Mouse (Mus musculus) limb, embryonic 10.5 days (tissue): ENCODE results near the gene Cp. TPM values are rescaled to one million over a fixed set of nuclear protein-coding genes. Genes with fewer than 3 reads are reported as not detected.
"Not testable (repeated sequence)": the region's sequence is repeated elsewhere in the genome, so short reads cannot be mapped to it uniquely, and the experiment has no call there.

Experiments used
- DNase-seq: peaks from one replicate; pipeline ENCODE4 v3.0.0-alpha.2; 2017; ENCODE audit warnings: low spot score
- H3K27ac ChIP-seq: fragments of 300-500 bp; sonication (generic); 2 replicates; pipeline ENCODE4 v1.5.1; 2016; ENCODE audit warnings: mild to moderate bottlenecking
- H3K27me3 ChIP-seq: fragments of 300-500 bp; sonication (generic); 2 replicates; pipeline ENCODE4 v1.6.1; 2016; ENCODE audit warnings: low read depth, mild to moderate bottlenecking; ENCODE audit not compliant: poor library complexity, severe bottlenecking
- H3K36me3 ChIP-seq: fragments of 300-500 bp; sonication (generic); 2 replicates; pipeline ENCODE4 v1.6.1; 2016; ENCODE audit warnings: mild to moderate bottlenecking, moderate library complexity
- H3K4me1 ChIP-seq: fragments of 300-500 bp; sonication (generic); 2 replicates; pipeline ENCODE4 v1.6.1; 2016
- H3K4me3 ChIP-seq: fragments of 300-500 bp; sonication (generic); 2 replicates; pipeline ENCODE4 v1.5.1; 2016; ENCODE audit warnings: mild to moderate bottlenecking, moderate library complexity
- H3K9me3 ChIP-seq: fragments of 300-500 bp; sonication (generic); replicated peaks from 2 replicates; pipeline ENCODE4 v1.6.1; 2016; ENCODE audit warnings: mild to moderate bottlenecking
- WGBS: fragments of 180-500 bp; shearing (Covaris S2); methylation state at CpG from one replicate; pipeline ENCODE4 v1.1.7; 2016; 5-methylcytosine and 5-hydroxymethylcytosine counted together
- polyA plus RNA-seq: library from polyadenylated mRNA; unstranded; fragments of >200 nt; fragmentation: Nextera tagmentation; extraction: Ambion mirVana; gene quantifications from 2 replicates; pipeline ENCODE4 v1.2.1, GENCODE M21; 2016

The Cp gene
- polyA plus RNA-seq, 1 experiment from 2014 or later = 0.13 TPM

GRCm38 (mm10) chr3:20010905-20011304 lies 54.1 kb downstream of the Cp start:
- H3K27ac ChIP-seq = peak overlapping the region; percentile 63; the same call in 1 of the 2 replicates

GRCm38 (mm10) chr3:20014454-20014853 lies 57.6 kb downstream of the Cp start:
- no peak overlapping the region for H3K4me3 ChIP-seq
- DNase-seq = no peak
- H3K27ac ChIP-seq = no peak overlapping the region
- H3K9me3 ChIP-seq = no peaks in the 10 kb centered on the region
- H3K27me3 ChIP-seq = no peaks in the 10 kb centered on the region
- 95% methylated on average over 2 of the region's 2 CpGs for WGBS
- peaks cover 32% of the 10 kb centered on the region for H3K36me3 ChIP-seq
- peaks cover 9% of the 10 kb centered on the region for H3K4me1 ChIP-seq

More at GRCm38 (mm10) chr3:20010905-20011304, 54.1 kb downstream of the Cp start:
- H3K9me3 ChIP-seq, H3K27me3 ChIP-seq, DNase-seq, H3K4me3 ChIP-seq, H3K4me1 ChIP-seq: not testable (repeated sequence)
- H3K36me3 ChIP-seq = peaks cover 19% of the 10 kb centered on the region
- WGBS = 85% methylated on average over 7 of the region's 7 CpGs

- Histone ChIP-seq H3K27me3 (no peaks in the 10 kb centered on the region), H3K27ac (no peak overlapping the region), H3K4me1 (no peaks in the 10 kb centered on the region), H3K36me3 (peaks cover 38% of the 10 kb centered on the region), H3K4me3 (no peak overlapping the region), H3K9me3 (no peaks in the 10 kb centered on the region)
- DNase-seq = no peak
- 93% methylated on average over 8 of the region's 8 CpGs for WGBS
These were observed 61.2 kb downstream of the Cp start for GRCm38 (mm10) chr3:20018076-20018475.

GRCm38 (mm10) chr3:20023832-20024231 lies 67.0 kb downstream of the Cp start:
- H3K27ac ChIP-seq = no peak overlapping the region
- DNase-seq = no peak
- H3K27me3 ChIP-seq = no peaks in the 10 kb centered on the region
- no peak overlapping the region for H3K4me3 ChIP-seq
- 71% methylated on average over 1 of the region's 1 CpGs for WGBS
- H3K9me3 ChIP-seq = no peaks in the 10 kb centered on the region
- peaks cover 39% of the 10 kb centered on the region for H3K36me3 ChIP-seq
- H3K4me1 ChIP-seq = no peaks in the 10 kb centered on the region

- Histone ChIP-seq H3K27ac (no peak overlapping the region), H3K4me1 (no peaks in the 10 kb centered on the region), H3K36me3 (peaks cover 35% of the 10 kb centered on the region), H3K27me3 (no peaks in the 10 kb centered on the region), H3K4me3 (no peak overlapping the region), H3K9me3 (no peaks in the 10 kb centered on the region)
- no peak for DNase-seq
These were observed 69.6 kb downstream of the Cp start for GRCm38 (mm10) chr3:20026481-20026880.

GRCm38 (mm10) chr3:20026996-20027689 lies 70.3 kb downstream of the Cp start:
- Histone ChIP-seq H3K4me3 (no peak overlapping the region), H3K27ac (no peak overlapping the region), H3K4me1 (no peaks in the 10 kb centered on the region), H3K36me3 (peaks cover 33% of the 10 kb centered on the region), H3K9me3 (no peaks in the 10 kb centered on the region), H3K27me3 (no peaks in the 10 kb centered on the region)
- no peak for DNase-seq
- WGBS = 92% methylated on average over 8 of the region's 8 CpGs

GRCm38 (mm10) chr3:20027788-20028187 lies 70.9 kb downstream of the Cp start:
- no peak overlapping the region for H3K4me3 ChIP-seq
- 86% methylated on average over 5 of the region's 5 CpGs for WGBS
- no peak for DNase-seq
- no peak overlapping the region for H3K27ac ChIP-seq
- H3K9me3 ChIP-seq = no peaks in the 10 kb centered on the region
- no peaks in the 10 kb centered on the region for H3K27me3 ChIP-seq
- peaks cover 27% of the 10 kb centered on the region for H3K36me3 ChIP-seq
- H3K4me1 ChIP-seq = no peaks in the 10 kb centered on the region

GRCm38 (mm10) chr3:20028640-20029039 lies 71.8 kb downstream of the Cp start:
- Histone ChIP-seq H3K4me3 (no peak overlapping the region), H3K27me3 (no peaks in the 10 kb centered on the region), H3K36me3 (peaks cover 24% of the 10 kb centered on the region), H3K4me1 (no peaks in the 10 kb centered on the region), H3K9me3 (no peaks in the 10 kb centered on the region), H3K27ac (no peak overlapping the region)
- DNase-seq = no peak
- WGBS = 95% methylated on average over 3 of the region's 3 CpGs

GRCm38 (mm10) chr3:20030807-20031206 lies 74.0 kb downstream of the Cp start:
- Histone ChIP-seq H3K27ac (no peak overlapping the region), H3K27me3 (no peaks in the 10 kb centered on the region), H3K9me3 (no peaks in the 10 kb centered on the region), H3K36me3 (peaks cover 5% of the 10 kb centered on the region; the same call in 1 of the 2 replicates), H3K4me1 (peaks cover 9% of the 10 kb centered on the region; the same call in 1 of the 2 replicates), H3K4me3 (no peak overlapping the region)
- WGBS = 96% methylated on average over 6 of the region's 6 CpGs
- DNase-seq = no peak

- Histone ChIP-seq H3K4me3 (peak overlapping the region; percentile 82), H3K27me3 (no peaks in the 10 kb centered on the region), H3K27ac (peak overlapping the region; percentile 80; the same call in 1 of the 2 replicates), H3K36me3 (no peaks in the 10 kb centered on the region), H3K4me1 (peaks cover 9% of the 10 kb centered on the region; the same call in 1 of the 2 replicates), H3K9me3 (no peaks in the 10 kb centered on the region)
- WGBS = 24% methylated on average over 10 of the region's 10 CpGs
- no peak for DNase-seq
These were observed 77.2 kb downstream of the Cp start for GRCm38 (mm10) chr3:20033761-20034718.

GRCm38 (mm10) chr3:20034719-20035404 lies 78.0 kb downstream of the Cp start, which contains the start of gene Hps3:
Hps3 (minus strand) TSS chr3:20035315.
- peak within 1 kb of the TSS; percentile 82 for H3K4me3 ChIP-seq
- no peaks in the 10 kb centered on the region for H3K27me3 ChIP-seq
- H3K9me3 ChIP-seq = no peaks in the 10 kb centered on the region
- peak; percentile 89 for DNase-seq
- no peaks in the 10 kb centered on the region for H3K36me3 ChIP-seq
- H3K27ac ChIP-seq = peak within 1 kb of the TSS; percentile 80
- peaks cover 9% of the 10 kb centered on the region; the same call in 1 of the 2 replicates for H3K4me1 ChIP-seq
- under 1% methylated on average over 47 of the region's 47 CpGs for WGBS

- Histone ChIP-seq H3K27me3 (no peaks in the 10 kb centered on the region), H3K4me3 (no peak overlapping the region), H3K36me3 (no peaks in the 10 kb centered on the region), H3K9me3 (no peaks in the 10 kb centered on the region), H3K27ac (no peak overlapping the region), H3K4me1 (peaks cover 9% of the 10 kb centered on the region; the same call in 1 of the 2 replicates)
- WGBS = 85% methylated on average over 4 of the region's 4 CpGs
- DNase-seq = no peak
These were observed 79.2 kb downstream of the Cp start for GRCm38 (mm10) chr3:20036069-20036468.
